Mouse (Mus musculus): ENCODE results near the gene Aph1a.
"Not testable (repeated sequence)": the region's sequence is repeated elsewhere in the genome, so short reads cannot be mapped to it uniquely, and the experiment has no call there.

Gene Aph1a

GRCm38 (mm10) chr3:95920532-95920931, 26.8 kb downstream of the Aph1a start:
- DNase-seq (ENCODE audit: low read depth): not testable (repeated sequence)

- not testable (repeated sequence) for DNase-seq (ENCODE audit: low read depth)
Measured at GRCm38 (mm10) chr3:95923429-95923828, 29.7 kb downstream of the Aph1a start.

- no peak for DNase-seq (ENCODE audit: low read depth)
Measured at GRCm38 (mm10) chr3:95924185-95924584, 30.4 kb downstream of the Aph1a start.

- DNase-seq (ENCODE audit: low read depth): no peak
Measured at GRCm38 (mm10) chr3:95925087-95925486, 31.3 kb downstream of the Aph1a start.

- no peak for DNase-seq (ENCODE audit: low read depth)
Measured at GRCm38 (mm10) chr3:95928261-95928657, 34.5 kb downstream of the Aph1a start.

GRCm38 (mm10) chr3:95928658-95929503, 35.1 kb downstream of the Aph1a start, which contains the start of gene Anp32e:
Anp32e (plus strand) TSS chr3:95929246.
- DNase-seq (ENCODE audit: low read depth): peak; percentile 98

- DNase-seq (ENCODE audit: low read depth): no peak
Measured at GRCm38 (mm10) chr3:95929581-95930470, 36.1 kb downstream of the Aph1a start.

- DNase-seq (ENCODE audit: low read depth): no peak
Measured at GRCm38 (mm10) chr3:95930471-95930789, 36.7 kb downstream of the Aph1a start.

GRCm38 (mm10) chr3:95931471-95931870, 37.7 kb downstream of the Aph1a start:
- DNase-seq (ENCODE audit: low read depth): no peak

- no peak for DNase-seq (ENCODE audit: low read depth)
Measured at GRCm38 (mm10) chr3:95932157-95932556, 38.4 kb downstream of the Aph1a start.

- no peak for DNase-seq (ENCODE audit: low read depth)
Measured at GRCm38 (mm10) chr3:95932566-95932965, 38.8 kb downstream of the Aph1a start.

- no peak for DNase-seq (ENCODE audit: low read depth)
Measured at GRCm38 (mm10) chr3:95933111-95933750, 39.5 kb downstream of the Aph1a start.

GRCm38 (mm10) chr3:95934448-95934847, 40.7 kb downstream of the Aph1a start:
- DNase-seq (ENCODE audit: low read depth): no peak

GRCm38 (mm10) chr3:95938217-95938616, 44.4 kb downstream of the Aph1a start:
- DNase-seq (ENCODE audit: low read depth): no peak

GRCm38 (mm10) chr3:95938835-95939234, 45.1 kb downstream of the Aph1a start:
- DNase-seq (ENCODE audit: low read depth): no peak

- no peak for DNase-seq (ENCODE audit: low read depth)
Measured at GRCm38 (mm10) chr3:95942749-95943148, 49.0 kb downstream of the Aph1a start.

- DNase-seq (ENCODE audit: low read depth): no peak
Measured at GRCm38 (mm10) chr3:95943226-95943625, 49.5 kb downstream of the Aph1a start.

GRCm38 (mm10) chr3:95944742-95945141, 51.0 kb downstream of the Aph1a start:
- DNase-seq (ENCODE audit: low read depth): no peak

GRCm38 (mm10) chr3:95945731-95946240, 52.0 kb downstream of the Aph1a start:
- no peak for DNase-seq (ENCODE audit: low read depth)
